Mouse (Mus musculus): ENCODE measurements around the gene Cldn34b4. TPM values are rescaled to one million over a fixed set of nuclear protein-coding genes. Genes with fewer than 3 reads are reported as not detected.

Gene Cldn34b4
- total RNA-seq (2017): not detected in 2 replicates

GRCm38 (mm10) chrX:76393050-76393449 is at the start of gene Cldn34b4:
TSS of gene Cldn34b4 (plus strand) at chrX:76393350.
- ATAC-seq (replicated peaks; ENCODE audit: low read depth, poor library complexity, severe bottlenecking): no peak

Other genes with a start within 250 kb of the Cldn34b4 start
- not detected in 2 replicates for gene Cldn34b3, start 129.0 kb upstream of the Cldn34b4 start, total RNA-seq (2017)
- gene Cldn34d, start 209.6 kb downstream of the Cldn34b4 start, total RNA-seq (2017): not detected in 2 replicates